Comparison of ENCODE assay signal across 31 mouse cellular contexts in the genomic region with DNA sequence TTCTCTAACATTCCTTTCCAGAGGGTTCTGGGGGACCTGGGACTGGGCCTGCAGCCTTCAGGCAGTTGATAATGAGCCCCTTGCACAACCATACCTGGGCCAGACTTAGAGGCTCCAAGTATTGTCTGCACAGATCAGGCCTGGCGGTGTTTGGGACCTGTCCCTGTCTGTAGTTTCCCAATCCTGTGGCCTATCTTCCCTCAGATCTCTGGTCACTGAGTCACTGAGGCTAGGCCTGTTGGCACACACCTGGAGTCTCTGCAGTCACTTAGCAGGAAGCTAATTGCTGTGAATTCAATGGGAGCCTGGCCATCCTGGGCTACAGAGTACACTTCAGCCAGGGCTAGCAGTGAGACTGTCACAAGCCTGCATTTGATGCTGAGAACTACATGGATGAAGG. TPM values are rescaled to one million over a fixed set of nuclear protein-coding genes. Genes with fewer than 3 reads are reported as not detected.
DNase-seq lines count a peak whose midpoint lies in the region; ATAC-seq lines count a peak whose summit lies in the region.
"Had no signal": no experiment of that assay in that cellular context is flagged by ENCODE, and none has a peak within 500 bp of the region (broad histone marks: within the 10 kb centered on the region; RNA-seq: fewer than 3 reads in every experiment).

No protein-coding gene starts in this region.

- ATAC-seq in megakaryocyte progenitor cell, adult 5-6 weeks (replicated peaks; ENCODE audit: poor library complexity) = 0 out of 2 replicates have a peak, but pooled peaks have one; percentile 21
- no peak for ATAC-seq in heart, embryonic 11.5 days (replicated peaks; ENCODE audit: insufficient number of reproducible peaks, low FRiP score, low TSS enrichment)
- ATAC-seq: forebrain, embryonic 15.5 days; hindbrain, embryonic 16.5 days; Patski had no signal

- 95% methylated on average over 1 of the region's 1 CpGs for WGBS in embryonic facial prominence, embryonic 10.5 days
- 79% methylated on average over 1 of the region's 1 CpGs for WGBS in heart, embryonic 11.5 days (ENCODE audit: insufficient replicate concordance)

- no peak overlapping the region for H3K4me3 ChIP-seq in embryonic facial prominence, embryonic 10.5 days
- H3K4me3 ChIP-seq in heart, embryonic 11.5 days (ENCODE audit: low read depth, low read length) = no peak overlapping the region
- H3K4me3 ChIP-seq: embryonic facial prominence, embryonic 12.5 days; embryonic facial prominence, embryonic 15.5 days; forebrain, embryonic 12.5 days; forebrain, embryonic 15.5 days; heart, embryonic 12.5 days; heart, embryonic 15.5 days; hindbrain, embryonic 10.5 days; hindbrain, embryonic 13.5 days had no signal

- no peaks in the 10 kb centered on the region for H3K4me1 ChIP-seq in embryonic facial prominence, embryonic 10.5 days
- H3K4me1 ChIP-seq in heart, embryonic 11.5 days (ENCODE audit: control insufficient read depth, insufficient read depth, low read length) = no peaks in the 10 kb centered on the region
- H3K4me1 ChIP-seq: embryonic facial prominence, embryonic 12.5 days; embryonic facial prominence, embryonic 15.5 days; forebrain, embryonic 12.5 days; forebrain, embryonic 15.5 days; hindbrain, embryonic 10.5 days; hindbrain, embryonic 13.5 days had no signal

- H3K27me3 ChIP-seq in embryonic facial prominence, embryonic 10.5 days (replicated peaks; ENCODE audit: low read depth, poor library complexity, severe bottlenecking) = no peaks in the 10 kb centered on the region
- peaks cover 7% of the 10 kb centered on the region for H3K27me3 ChIP-seq in heart, embryonic 11.5 days (ENCODE audit: control insufficient read depth, insufficient read depth, low read length)
- H3K27me3 ChIP-seq: CH12.LX; embryonic facial prominence, embryonic 12.5 days; embryonic facial prominence, embryonic 15.5 days; forebrain, embryonic 12.5 days; forebrain, embryonic 15.5 days; hindbrain, embryonic 13.5 days; Patski had no signal

- H3K36me3 ChIP-seq in embryonic facial prominence, embryonic 10.5 days (replicated peaks) = no peaks in the 10 kb centered on the region
- H3K36me3 ChIP-seq in heart, embryonic 11.5 days (ENCODE audit: control insufficient read depth, insufficient read depth, low read length) = no peaks in the 10 kb centered on the region
- H3K36me3 ChIP-seq: embryonic facial prominence, embryonic 12.5 days; embryonic facial prominence, embryonic 15.5 days; forebrain, embryonic 12.5 days; forebrain, embryonic 15.5 days; G1E; heart, embryonic 12.5 days; heart, embryonic 15.5 days; hindbrain, embryonic 10.5 days; hindbrain, embryonic 13.5 days had no signal

- 0 out of 2 replicates have a peak overlapping the region, but pooled peaks have one; percentile 19 for H3K27ac ChIP-seq in embryonic facial prominence, embryonic 10.5 days (replicated peaks)
- H3K27ac ChIP-seq in heart, embryonic 11.5 days (ENCODE audit: low read depth, low read length) = no peak overlapping the region
- H3K27ac ChIP-seq: embryonic facial prominence, embryonic 12.5 days; embryonic facial prominence, embryonic 15.5 days; forebrain, embryonic 12.5 days; forebrain, embryonic 15.5 days; heart, embryonic 15.5 days; hindbrain, embryonic 10.5 days; hindbrain, embryonic 13.5 days had no signal

- peak; percentile 42 for DNase-seq in urinary bladder, postnatal 14 days (ENCODE audit: low spot score)
- DNase-seq in urinary bladder, postnatal 4 days (ENCODE audit: low spot score in 2 of 2) = no peak
- no peak for DNase-seq in embryonic facial prominence, embryonic 10.5 days (ENCODE audit: low spot score)
- no peak for DNase-seq in gastrocnemius, postnatal 10 days
- DNase-seq: adrenal gland, postnatal 10 days; adrenal gland, postnatal 36 days; B cell, adult 2 months; cerebellum, adult 18-20 months; cerebellum, adult 9-10 months; cerebellum, postnatal 14 days; gastrocnemius, postnatal 36 days; heart, adult 11 months; heart, postnatal 10 days; heart, postnatal 36 days had no signal

- no peak overlapping the region for H3K9ac ChIP-seq in heart, embryonic 11.5 days (ENCODE audit: low read depth, low read length)
- H3K9ac ChIP-seq: embryonic facial prominence, embryonic 12.5 days; embryonic facial prominence, embryonic 15.5 days; forebrain, embryonic 12.5 days; forebrain, embryonic 15.5 days; heart, embryonic 12.5 days; heart, embryonic 15.5 days; hindbrain, embryonic 13.5 days had no signal

- no peak overlapping the region for H3K4me2 ChIP-seq in heart, embryonic 11.5 days
- H3K4me2 ChIP-seq: embryonic facial prominence, embryonic 12.5 days; embryonic facial prominence, embryonic 15.5 days; forebrain, embryonic 12.5 days; forebrain, embryonic 15.5 days; heart, embryonic 12.5 days; heart, embryonic 15.5 days; hindbrain, embryonic 13.5 days had no signal

- H3K9me3 ChIP-seq in embryonic facial prominence, embryonic 10.5 days = no peaks in the 10 kb centered on the region
- H3K9me3 ChIP-seq in heart, embryonic 11.5 days (replicated peaks; ENCODE audit: control insufficient read depth, low read length) = no peaks in the 10 kb centered on the region
- H3K9me3 ChIP-seq: embryonic facial prominence, embryonic 12.5 days; embryonic facial prominence, embryonic 15.5 days; forebrain, embryonic 12.5 days; forebrain, embryonic 15.5 days; G1E; heart, embryonic 12.5 days; heart, embryonic 15.5 days; hindbrain, embryonic 10.5 days; hindbrain, embryonic 13.5 days had no signal

RNA-seq across cellular contexts. Expression of a gene that starts 11.8 kb away (rescaled TPM):
- 7.8 and 9.4 TPM in 2 replicates for polyA plus RNA-seq in embryonic facial prominence, embryonic 10.5 days (2016; fragmentation: Nextera tagmentation; extraction: Ambion mirVana)
- 0.02 TPM in 1 of 2 replicates, not detected in the other for total RNA-seq in megakaryocyte progenitor cell, adult 5-6 weeks (2015)
- not detected in 2 replicates for total RNA-seq in megakaryocyte progenitor cell, adult 5-6 weeks (2017)
- 1.00 and 1.1 TPM in 2 replicates for polyA plus RNA-seq in heart, embryonic 11.5 days (2014; fragmentation: Nextera tagmentation; extraction: Ambion mirVana)
- under 1 TPM in 1 of 2 experiments, not detected in 1; 0.02 TPM for total RNA-seq in gastrocnemius, postnatal 10 days (2021)
- total RNA-seq: adrenal gland, adult 18-20 months; gastrocnemius, adult 8-10 months; gastrocnemius, postnatal 36 days; heart, adult 8-10 months; heart, postnatal 10 days; heart, postnatal 36 days had no signal
- polyA plus RNA-seq: G1E, Patski had no signal
